Mouse (Mus musculus) heart, postnatal 0 days (tissue): ENCODE data around the gene Gga2. TPM values are rescaled to one million over a fixed set of nuclear protein-coding genes. Genes with fewer than 3 reads are reported as not detected.
A peak's percentile ranks its signal among the peaks of the same experiment; 100 is the strongest.

ENCODE experiments used
- ATAC-seq: fragments of 200-750 bp; cut with Nextera tagmentation; 2 replicates; pipeline ENCODE4 v1.8.0; 2017; ENCODE audit warnings: low read depth, moderate number of reproducible peaks, moderate library complexity; ENCODE audit not compliant: insufficient read depth
- DNase-seq: peaks from one replicate; pipeline ENCODE4 v3.0.0-alpha.2; 2016; ENCODE audit warnings: low spot score
- H3K27ac ChIP-seq: fragments of 300-500 bp; sonication (generic); 2 replicates; pipeline ENCODE4 v1.5.1; 2014; ENCODE audit warnings: low read depth, mild to moderate bottlenecking
- H3K27me3 ChIP-seq: fragments of 300-500 bp; sonication (generic); 2 replicates; pipeline ENCODE4 v1.6.1; 2014; ENCODE audit warnings: low read length, mixed read lengths; ENCODE audit not compliant: control insufficient read depth, insufficient read depth
- H3K36me3 ChIP-seq: fragments of 300-500 bp; sonication (generic); replicated peaks from 2 replicates; pipeline ENCODE4 v1.6.1; 2014; ENCODE audit warnings: low read length, mixed read lengths; ENCODE audit not compliant: control insufficient read depth, insufficient read depth
- H3K4me1 ChIP-seq: fragments of 300-500 bp; sonication (generic); 2 replicates; pipeline ENCODE4 v1.6.1; 2014; ENCODE audit warnings: antibody characterized with exemption; ENCODE audit not compliant: control insufficient read depth, insufficient read depth
- H3K4me2 ChIP-seq: fragments of 300-500 bp; sonication (generic); 2 replicates; pipeline ENCODE4 v1.6.1; 2014; ENCODE audit warnings: low read depth, mild to moderate bottlenecking, low read length, moderate library complexity
- H3K4me3 ChIP-seq: fragments of 300-500 bp; sonication (generic); 2 replicates; pipeline ENCODE4 v1.5.1; 2014; ENCODE audit warnings: low read depth, low read length
- H3K9ac ChIP-seq: fragments of 300-500 bp; sonication (generic); replicated peaks from 2 replicates; pipeline ENCODE4 v1.6.1; 2014; ENCODE audit warnings: low read depth, low read length, mixed read lengths
- H3K9me3 ChIP-seq: fragments of 300-500 bp; sonication (generic); replicated peaks from 2 replicates; pipeline ENCODE4 v1.6.1; 2016; ENCODE audit warnings: low read length; ENCODE audit not compliant: control insufficient read depth
- CTCF ChIP-seq: IDR thresholded peaks from 2 replicates; pipeline ENCODE4 v1.5.1; 2016; ENCODE audit warnings: antibody characterized with exemption, control low read depth, low read depth
- EP300 ChIP-seq: IDR thresholded peaks from 2 replicates; pipeline ENCODE4 v1.6.1; 2016; ENCODE audit warnings: antibody characterized with exemption, low read depth
- WGBS: fragments of 180-500 bp; shearing (Covaris S2); extraction: QIAGEN DNeasy Blood & Tissue Kit; methylation state at CpG from one replicate; pipeline ENCODE4 v1.1.7; 2014; 5-methylcytosine and 5-hydroxymethylcytosine counted together
- polyA plus RNA-seq: library from polyadenylated mRNA; unstranded; fragments of >200 nt; fragmentation: Nextera tagmentation; extraction: Ambion mirVana; gene quantifications from 2 replicates; pipeline ENCODE4 v1.2.1, GENCODE M21; 2015
- total RNA-seq: library from RNA; depleted of rRNA; stranded (reverse); fragments of >200 nt; gene quantifications from 2 replicates; pipeline ENCODE4 v1.2.3, GENCODE M21; 2014; ENCODE audit warnings: low replicate concordance

Gga2 gene
- total and polyA plus RNA-seq, 2 experiments from 2014 or later = 37.5 to 51.3 TPM

- DNase-seq (no peak), ATAC-seq (no peak)
- TF ChIP-seq CTCF (no peak), EP300 (no peak)
- no peaks in the 10 kb centered on the region for H3K4me1 ChIP-seq
- H3K27me3 ChIP-seq = no peaks in the 10 kb centered on the region
- WGBS = 79% methylated on average over 12 of the region's 12 CpGs
- no peak overlapping the region for H3K4me2 ChIP-seq
- H3K9me3 ChIP-seq = no peaks in the 10 kb centered on the region
- no peak overlapping the region for H3K27ac ChIP-seq
- H3K9ac ChIP-seq = no peak overlapping the region
- no peak overlapping the region for H3K4me3 ChIP-seq
- peaks cover 21% of the 10 kb centered on the region for H3K36me3 ChIP-seq
Observed at GRCm38 (mm10) chr7:121955802-121956201, 65.2 kb downstream of the Gga2 start.

GRCm38 (mm10) chr7:121954891-121955669 lies 65.9 kb downstream of the Gga2 start:
- Histone ChIP-seq H3K4me1 (no peaks in the 10 kb centered on the region), H3K4me3 (no peak overlapping the region), H3K9ac (no peak overlapping the region), H3K36me3 (peaks cover 20% of the 10 kb centered on the region), H3K4me2 (no peak overlapping the region), H3K27ac (no peak overlapping the region), H3K27me3 (no peaks in the 10 kb centered on the region), H3K9me3 (no peaks in the 10 kb centered on the region)
- DNase-seq = no peak
- 81% methylated on average over 11 of the region's 11 CpGs for WGBS
- no peak for TF ChIP-seq CTCF
- TF ChIP-seq EP300 = no peak
- no peak for ATAC-seq

GRCm38 (mm10) chr7:121947513-121947912 lies 73.5 kb downstream of the Gga2 start:
- Histone ChIP-seq H3K4me3 (no peak overlapping the region), H3K4me2 (no peak overlapping the region), H3K27me3 (no peaks in the 10 kb centered on the region), H3K9ac (no peak overlapping the region), H3K36me3 (peaks cover 11% of the 10 kb centered on the region), H3K27ac (no peak overlapping the region), H3K9me3 (no peaks in the 10 kb centered on the region), H3K4me1 (no peaks in the 10 kb centered on the region)
- no peak for TF ChIP-seq EP300
- no peak for TF ChIP-seq CTCF
- WGBS = 57% methylated on average over 4 of the region's 4 CpGs
- DNase-seq = no peak
- ATAC-seq = no peak

GRCm38 (mm10) chr7:121946196-121946595 lies 74.8 kb downstream of the Gga2 start:
- H3K4me3 ChIP-seq = no peak overlapping the region
- no peak overlapping the region for H3K4me2 ChIP-seq
- no peak overlapping the region for H3K27ac ChIP-seq
- peaks cover 6% of the 10 kb centered on the region; the same call in 1 of the 2 replicates for H3K36me3 ChIP-seq
- H3K9me3 ChIP-seq = no peaks in the 10 kb centered on the region
- H3K27me3 ChIP-seq = no peaks in the 10 kb centered on the region
- 0 out of 2 replicates have a peak, but pooled peaks cover 6% of the 10 kb centered on the region for H3K4me1 ChIP-seq
- no peak for TF ChIP-seq EP300
- no peak for TF ChIP-seq CTCF
- ATAC-seq (no peak), DNase-seq (no peak)
- 80% methylated on average over 5 of the region's 5 CpGs for WGBS
- no peak overlapping the region for H3K9ac ChIP-seq

GRCm38 (mm10) chr7:121942371-121942770 lies 78.7 kb downstream of the Gga2 start:
- no peaks in the 10 kb centered on the region for H3K36me3 ChIP-seq
- ATAC-seq (peak; percentile 39; the same call in 1 of the 2 replicates), DNase-seq (no peak)
- H3K4me3 ChIP-seq = no peak overlapping the region
- 0 out of 2 replicates have a peak, but pooled peaks cover 6% of the 10 kb centered on the region for H3K4me1 ChIP-seq
- no peaks in the 10 kb centered on the region for H3K27me3 ChIP-seq
- no peak overlapping the region for H3K27ac ChIP-seq
- TF ChIP-seq EP300 (no peak), CTCF (no peak)
- WGBS = 68% methylated on average over 2 of the region's 2 CpGs
- H3K9me3 ChIP-seq = no peaks in the 10 kb centered on the region
- H3K4me2 ChIP-seq = no peak overlapping the region
- no peak overlapping the region for H3K9ac ChIP-seq

GRCm38 (mm10) chr7:121941640-121942039 lies 79.4 kb downstream of the Gga2 start:
- H3K36me3 ChIP-seq = no peaks in the 10 kb centered on the region
- WGBS = 81% methylated on average over 3 of the region's 3 CpGs
- H3K27ac ChIP-seq = no peak overlapping the region
- no peak overlapping the region for H3K4me2 ChIP-seq
- TF ChIP-seq CTCF (no peak), EP300 (no peak)
- H3K4me3 ChIP-seq = no peak overlapping the region
- peaks cover 11% of the 10 kb centered on the region; the same call in 1 of the 2 replicates for H3K4me1 ChIP-seq
- DNase-seq (no peak), ATAC-seq (no peak)
- H3K9me3 ChIP-seq = no peaks in the 10 kb centered on the region
- H3K9ac ChIP-seq = no peak overlapping the region
- H3K27me3 ChIP-seq = no peaks in the 10 kb centered on the region
